Mouse (Mus musculus): ENCODE results near the gene Zbtb9. TPM values are rescaled to one million over a fixed set of nuclear protein-coding genes. Genes with fewer than 3 reads are reported as not detected.

Zbtb9 gene
- polyA plus RNA-seq, 1 experiment = 3.0 TPM

DNA sequence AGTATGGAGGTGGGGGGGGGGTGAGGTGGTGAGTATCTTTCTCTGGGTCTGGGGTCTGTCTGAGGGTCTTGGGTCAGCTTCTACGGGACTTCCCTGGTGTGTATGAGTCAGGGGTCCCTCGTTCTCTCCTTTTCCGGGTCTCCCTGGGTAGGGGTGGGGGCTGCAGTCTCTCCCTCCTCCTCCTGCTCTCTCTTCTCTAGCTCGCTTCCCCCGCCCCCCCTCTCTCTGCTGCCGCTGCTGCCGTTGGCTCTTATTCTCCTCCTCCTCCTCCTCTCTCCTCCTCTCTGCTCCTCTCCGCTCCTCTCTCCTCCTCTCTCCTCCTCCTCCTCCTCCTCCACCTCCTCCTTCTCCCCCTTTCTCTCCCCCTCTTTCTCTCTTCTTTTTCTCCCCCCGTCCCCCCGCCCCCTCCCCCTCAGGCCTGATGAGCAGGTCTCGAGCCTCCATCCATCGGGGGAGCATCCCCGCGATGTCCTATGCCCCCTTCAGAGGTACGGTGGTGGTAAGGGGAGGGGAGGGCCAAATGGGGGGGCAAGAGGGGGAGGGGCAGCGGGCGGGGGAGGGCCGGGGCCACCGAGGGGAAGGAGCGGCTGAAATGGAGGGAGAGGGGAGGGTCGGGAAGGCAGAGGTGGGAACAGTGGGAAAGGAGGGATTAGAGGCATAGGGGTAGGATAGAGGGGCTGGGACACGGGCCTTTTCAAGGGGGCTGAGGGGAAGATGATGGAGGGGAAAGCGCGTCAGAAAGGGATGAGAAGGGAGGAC is 31.8 kb upstream of the Zbtb9 start, which contains the start of gene Syngap1:
Gene Syngap1, plus strand, starts transcription at position 223 of the 759 bp plus-strand sequence.
- Histone ChIP-seq H3K27ac (replicated peaks; ENCODE audit: low read depth, low read length) (peak within 1 kb of the TSS; percentile 72), H3K4me1 (ENCODE audit: control insufficient read depth, insufficient read depth, insufficient read length, low read length) (peaks cover 2% of the 10 kb centered on the region), H3K4me3 (ENCODE audit: insufficient read depth, low read depth, low read length) (peak within 1 kb of the TSS; percentile 55)

DNA sequence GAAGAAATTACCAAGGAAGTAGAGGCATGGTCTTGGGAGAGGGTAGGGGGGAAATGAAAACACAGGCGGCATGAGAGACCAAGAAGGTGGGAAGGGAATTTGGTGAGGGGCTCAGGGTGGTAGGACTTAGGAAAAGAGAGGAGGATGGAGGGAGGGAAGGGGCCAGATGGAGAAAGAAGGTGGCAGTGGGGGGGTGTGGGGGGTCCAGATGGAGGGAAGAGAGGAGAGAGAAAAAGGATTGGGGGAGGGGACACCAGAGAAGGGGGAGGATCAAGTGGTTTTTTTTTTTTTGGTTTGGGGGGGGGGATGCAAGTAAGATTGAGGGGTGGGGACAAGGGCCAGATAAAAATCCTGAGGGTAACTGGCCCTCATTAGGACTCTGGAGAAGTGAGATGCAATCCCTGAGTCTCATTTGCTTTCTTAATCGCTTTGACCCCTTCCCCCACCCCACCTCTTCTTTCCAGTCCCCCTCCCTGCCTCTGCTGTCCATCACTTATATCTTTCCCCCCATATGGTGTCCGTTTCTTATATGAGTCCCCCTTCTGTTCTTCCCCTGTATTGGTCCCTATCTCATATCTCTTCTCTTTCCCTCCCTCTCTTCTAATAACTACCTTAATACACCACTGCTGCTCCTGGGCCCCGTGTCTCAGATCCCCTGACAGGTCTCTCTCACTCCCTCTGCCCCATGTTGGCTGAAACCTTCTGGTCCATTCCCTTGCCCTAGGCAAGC is 31.0 kb upstream of the Zbtb9 start:
- Histone ChIP-seq H3K27ac (replicated peaks; ENCODE audit: low read depth, low read length) (no peak overlapping the region), H3K4me1 (ENCODE audit: control insufficient read depth, insufficient read depth, insufficient read length, low read length) (peaks cover 2% of the 10 kb centered on the region), H3K4me3 (ENCODE audit: insufficient read depth, low read depth, low read length) (no peak overlapping the region)

DNA sequence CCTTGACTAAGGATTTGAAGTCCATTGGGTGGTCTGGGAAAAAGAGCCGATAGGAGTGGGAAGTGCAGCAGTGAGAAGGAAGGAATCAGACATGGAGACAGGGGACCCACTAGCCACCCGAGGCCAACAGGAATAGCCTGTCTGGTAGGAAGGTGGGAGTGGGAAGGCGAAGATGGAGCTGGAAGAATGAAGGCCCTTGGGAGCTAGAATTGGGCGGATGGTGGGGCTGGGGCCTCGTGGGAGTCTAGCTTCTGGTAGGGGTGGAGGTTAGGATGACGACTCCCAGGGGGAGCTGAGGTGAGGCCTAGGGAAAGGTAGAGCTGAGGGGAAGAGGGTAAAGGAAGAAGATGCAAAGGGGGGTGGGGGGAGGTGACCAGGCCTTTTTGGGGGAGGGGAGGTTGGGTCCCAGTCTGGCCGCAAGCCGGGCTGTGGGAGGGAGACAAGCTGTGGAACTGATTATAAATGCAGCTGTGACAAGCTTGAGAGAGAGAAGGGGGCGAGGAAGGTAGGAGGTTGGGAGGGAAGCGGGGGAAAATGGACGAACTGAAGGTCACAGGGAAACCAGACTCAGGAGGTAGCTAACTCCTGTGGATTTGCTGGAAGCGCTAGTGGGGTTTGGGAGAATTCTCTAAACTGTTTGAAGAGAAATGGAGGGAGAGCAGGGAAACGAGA is 27.0 kb upstream of the Zbtb9 start:
- H3K27ac ChIP-seq (replicated peaks; ENCODE audit: low read depth, low read length) = peak overlapping the region; percentile 24; the same call in 1 of the 2 replicates
- H3K4me3 ChIP-seq (ENCODE audit: insufficient read depth, low read depth, low read length) = peak overlapping the region; percentile 59
- no peaks in the 10 kb centered on the region for H3K4me1 ChIP-seq (ENCODE audit: control insufficient read depth, insufficient read depth, insufficient read length, low read length)

DNA sequence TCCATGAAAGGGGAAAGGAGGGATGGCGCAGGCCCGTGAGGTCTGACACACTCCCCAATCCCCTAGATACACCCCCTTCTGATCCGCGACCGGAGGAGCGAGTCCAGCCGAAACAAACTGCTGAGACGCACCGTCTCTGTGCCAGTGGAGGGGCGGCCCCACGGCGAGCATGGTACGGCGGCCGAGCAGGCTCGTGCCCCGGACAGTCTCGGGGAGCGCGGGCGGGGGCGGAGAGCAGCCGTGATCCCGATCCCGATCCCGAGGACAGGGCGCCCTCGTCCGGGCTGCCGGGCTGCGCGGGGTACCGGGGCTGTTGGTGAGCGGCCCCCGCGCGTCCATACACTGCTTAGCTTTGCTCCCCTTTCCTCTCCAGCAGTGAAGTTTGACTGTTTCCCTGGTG is 26.4 kb upstream of the Zbtb9 start:
- H3K4me1 ChIP-seq (ENCODE audit: control insufficient read depth, insufficient read depth, insufficient read length, low read length) = no peaks in the 10 kb centered on the region
- H3K27ac ChIP-seq (replicated peaks; ENCODE audit: low read depth, low read length) = peak overlapping the region; percentile 24; the same call in 1 of the 2 replicates
- H3K4me3 ChIP-seq (ENCODE audit: insufficient read depth, low read depth, low read length) = peak overlapping the region; percentile 59

DNA sequence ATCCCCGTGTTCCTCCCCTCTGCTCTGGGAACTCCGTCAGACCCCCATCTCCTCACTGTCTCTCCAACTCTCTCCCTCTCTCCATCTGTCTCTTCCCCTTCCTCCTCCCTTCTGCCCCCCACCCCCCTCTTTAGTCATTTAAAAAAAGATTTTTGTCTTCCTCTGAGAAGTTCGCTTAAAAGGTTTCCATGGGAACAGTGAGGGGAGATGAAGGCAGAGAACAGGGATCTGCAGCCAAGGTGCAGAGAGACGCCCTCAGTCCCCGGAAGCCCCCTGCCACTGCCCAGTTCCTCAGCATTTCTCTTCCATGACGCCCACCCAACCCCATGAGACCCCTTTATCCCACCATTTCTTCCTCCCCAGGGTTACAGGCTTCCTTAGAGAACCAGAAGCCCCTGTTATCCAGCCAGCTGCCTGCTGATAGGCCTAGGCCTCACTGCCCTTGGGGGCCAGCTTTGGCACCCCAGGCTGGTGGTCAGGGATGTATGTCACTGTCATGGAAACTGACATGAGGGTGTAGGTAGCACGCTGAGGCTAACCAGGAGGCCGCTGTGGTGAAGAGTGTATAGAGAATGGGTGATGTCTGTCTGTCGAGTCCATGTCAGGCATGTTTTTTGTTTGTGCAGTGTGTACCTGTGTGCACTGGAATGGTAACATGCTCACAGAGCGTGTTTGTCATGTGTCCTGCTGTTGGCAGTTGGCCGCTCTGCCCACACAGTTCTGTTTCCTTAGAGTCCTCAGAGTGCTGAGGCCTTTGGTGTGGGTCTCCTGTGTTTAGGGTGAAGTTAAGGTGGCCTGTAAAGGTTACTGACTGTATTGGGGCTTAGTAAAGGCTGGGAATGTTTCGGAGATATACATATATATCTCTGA is 25.5 kb upstream of the Zbtb9 start:
- Histone ChIP-seq H3K27ac (replicated peaks; ENCODE audit: low read depth, low read length) (no peak overlapping the region), H3K4me1 (ENCODE audit: control insufficient read depth, insufficient read depth, insufficient read length, low read length) (no peaks in the 10 kb centered on the region), H3K4me3 (ENCODE audit: insufficient read depth, low read depth, low read length) (no peak overlapping the region; the same call in 1 of the 2 replicates)

DNA sequence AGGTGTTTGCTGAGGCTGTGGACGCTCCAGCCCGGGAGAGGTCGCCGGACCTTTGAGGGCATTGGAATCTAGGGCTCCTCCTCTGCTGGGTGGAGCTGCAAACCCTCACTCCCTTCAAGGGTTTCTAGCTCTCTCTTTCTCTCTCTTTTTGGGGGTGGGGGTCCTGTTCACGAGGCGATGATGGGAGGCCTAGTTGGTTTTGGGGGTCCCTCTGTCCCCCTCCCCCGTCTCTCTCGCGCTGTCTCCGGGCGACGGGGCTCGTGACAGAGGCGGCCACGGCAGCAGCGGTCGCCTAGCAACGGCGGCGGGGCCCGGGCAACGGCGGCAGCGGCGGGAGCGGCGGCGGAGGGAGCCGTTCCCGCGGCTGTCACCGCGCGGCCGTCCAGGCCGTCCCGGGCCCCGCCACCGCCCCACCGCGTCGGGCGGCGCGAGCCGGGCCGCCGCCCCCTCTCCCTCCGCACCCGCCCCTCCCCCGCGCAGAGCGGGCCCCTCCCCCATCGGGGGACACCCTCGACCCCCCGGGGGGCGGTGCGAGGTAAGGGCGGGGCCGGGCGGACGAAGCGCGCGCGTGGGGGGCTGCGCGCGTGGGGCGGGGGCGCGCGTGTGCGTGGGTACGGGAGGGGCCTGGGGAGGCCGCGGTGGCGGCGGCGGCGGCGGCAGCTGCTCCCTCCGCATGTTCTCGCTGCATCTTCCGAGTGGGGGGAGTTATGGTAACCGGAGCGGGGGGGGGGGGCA is 24.5 kb upstream of the Zbtb9 start:
- Histone ChIP-seq H3K27ac (replicated peaks; ENCODE audit: low read depth, low read length) (no peak overlapping the region), H3K4me3 (ENCODE audit: insufficient read depth, low read depth, low read length) (peak overlapping the region; percentile 84), H3K4me1 (ENCODE audit: control insufficient read depth, insufficient read depth, insufficient read length, low read length) (0 out of 2 replicates have a peak, but pooled peaks cover 4% of the 10 kb centered on the region)

DNA sequence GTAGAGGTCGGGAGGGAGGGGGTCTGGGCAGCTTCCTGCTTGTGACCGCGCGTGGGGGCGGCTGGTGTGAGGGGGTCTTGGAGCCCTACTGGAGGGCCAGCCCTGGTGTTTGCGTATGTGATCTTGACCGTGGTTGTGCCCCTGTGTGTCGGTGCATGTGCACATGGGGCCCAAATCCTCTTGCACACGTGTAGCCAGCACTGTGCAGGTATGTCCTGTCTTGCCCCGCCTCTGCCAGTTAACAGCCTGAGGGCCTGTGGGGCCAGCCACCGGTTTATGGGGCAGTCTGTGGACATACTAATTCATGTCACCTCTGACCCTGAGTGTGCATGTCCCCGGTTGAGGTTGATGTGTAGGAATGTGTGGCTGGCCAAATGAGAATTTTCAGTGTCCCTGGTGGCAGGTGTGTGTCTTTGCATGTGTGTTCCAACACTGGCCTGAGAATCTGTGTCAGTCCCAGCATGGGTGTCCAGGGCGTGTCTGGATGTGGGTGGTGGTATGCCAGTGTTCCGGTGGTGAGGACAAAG is 23.9 kb upstream of the Zbtb9 start:
- Histone ChIP-seq H3K4me1 (ENCODE audit: control insufficient read depth, insufficient read depth, insufficient read length, low read length) (0 out of 2 replicates have a peak, but pooled peaks cover 4% of the 10 kb centered on the region), H3K4me3 (ENCODE audit: insufficient read depth, low read depth, low read length) (peak overlapping the region; percentile 30), H3K27ac (replicated peaks; ENCODE audit: low read depth, low read length) (no peak overlapping the region)

DNA sequence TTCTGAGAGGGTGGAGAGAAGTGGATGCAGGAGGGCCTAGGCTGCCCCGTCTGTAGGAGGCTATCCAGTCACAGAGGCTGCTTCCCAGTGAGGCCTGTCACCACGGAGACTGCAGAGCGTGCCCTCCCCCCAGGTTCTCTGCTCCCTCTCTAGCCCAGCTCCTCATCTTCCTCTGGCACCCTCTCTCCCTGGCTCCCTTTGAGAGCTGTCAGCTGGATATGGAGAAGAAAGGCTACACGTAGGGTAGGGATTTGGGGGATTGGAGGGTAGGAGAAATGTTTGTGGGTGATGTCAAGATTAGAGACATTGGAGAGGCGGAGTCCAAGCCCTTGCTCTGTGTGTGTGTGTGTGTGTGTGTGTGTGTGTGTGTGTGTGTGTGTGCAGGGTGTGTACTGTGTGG is 23.1 kb upstream of the Zbtb9 start:
- H3K4me1 ChIP-seq (ENCODE audit: control insufficient read depth, insufficient read depth, insufficient read length, low read length) = 0 out of 2 replicates have a peak, but pooled peaks cover 4% of the 10 kb centered on the region
- H3K4me3 ChIP-seq (ENCODE audit: insufficient read depth, low read depth, low read length) = no peak overlapping the region
- no peak overlapping the region for H3K27ac ChIP-seq (replicated peaks; ENCODE audit: low read depth, low read length)

DNA sequence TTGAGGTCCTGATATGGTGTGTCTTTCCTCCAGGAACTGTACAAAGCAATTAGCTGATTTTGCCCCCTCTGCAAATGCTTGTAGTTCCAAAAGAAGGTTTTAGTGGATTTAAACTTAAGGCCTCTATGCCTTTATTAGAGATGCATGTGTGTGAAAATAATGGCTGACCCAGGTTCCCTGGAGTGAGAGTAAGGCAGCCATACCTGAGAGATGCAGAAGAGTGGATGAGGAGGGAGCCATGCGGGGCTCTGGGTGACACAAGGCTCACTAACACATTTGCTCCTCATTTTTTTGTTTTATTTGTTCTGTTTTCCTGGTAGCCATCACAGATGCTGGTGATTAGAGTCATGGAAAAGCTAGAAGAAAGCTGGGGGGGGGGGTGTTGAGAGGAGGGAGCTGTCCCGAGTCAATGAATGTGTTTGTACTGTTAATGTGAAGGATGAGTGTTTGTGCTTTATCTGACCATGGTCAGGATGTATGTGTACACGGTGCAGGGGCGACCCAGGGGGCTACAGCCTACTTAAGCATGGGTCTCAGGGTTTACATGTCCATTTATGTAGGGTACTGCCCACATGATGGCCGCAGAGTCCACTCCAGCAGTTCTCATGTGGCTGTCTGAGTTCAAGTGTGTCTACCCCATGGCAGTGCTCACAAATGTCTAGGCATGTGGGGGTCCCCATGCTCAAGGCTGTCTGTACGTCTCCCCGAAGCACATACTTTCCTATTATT is 22.2 kb upstream of the Zbtb9 start:
- H3K4me3 ChIP-seq (ENCODE audit: insufficient read depth, low read depth, low read length) = no peak overlapping the region
- 0 out of 2 replicates have a peak, but pooled peaks cover 4% of the 10 kb centered on the region for H3K4me1 ChIP-seq (ENCODE audit: control insufficient read depth, insufficient read depth, insufficient read length, low read length)
- H3K27ac ChIP-seq (replicated peaks; ENCODE audit: low read depth, low read length) = no peak overlapping the region

DNA sequence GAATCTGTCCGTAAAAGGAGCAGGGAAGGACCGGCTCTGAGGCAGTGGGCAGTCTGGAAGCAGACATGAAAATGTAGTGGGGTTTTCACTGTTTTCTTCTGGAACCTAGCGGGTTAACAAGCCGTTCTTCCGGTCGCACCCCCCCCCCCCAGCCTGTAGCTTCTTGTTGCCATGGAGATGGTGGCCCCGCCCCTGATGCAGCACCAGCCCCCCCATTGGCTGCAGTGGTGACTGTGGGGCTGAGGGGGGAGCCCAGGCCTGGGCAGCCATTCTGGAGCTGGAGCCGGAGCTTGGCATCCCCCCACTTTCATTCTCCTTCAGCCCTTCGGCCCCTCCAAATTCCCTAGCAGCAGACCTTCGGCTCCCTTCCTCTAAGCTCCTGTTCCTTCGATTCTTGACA is 21.6 kb upstream of the Zbtb9 start:
- H3K27ac ChIP-seq (replicated peaks; ENCODE audit: low read depth, low read length) = no peak overlapping the region
- peak overlapping the region; percentile 29; the same call in 1 of the 2 replicates for H3K4me3 ChIP-seq (ENCODE audit: insufficient read depth, low read depth, low read length)

DNA sequence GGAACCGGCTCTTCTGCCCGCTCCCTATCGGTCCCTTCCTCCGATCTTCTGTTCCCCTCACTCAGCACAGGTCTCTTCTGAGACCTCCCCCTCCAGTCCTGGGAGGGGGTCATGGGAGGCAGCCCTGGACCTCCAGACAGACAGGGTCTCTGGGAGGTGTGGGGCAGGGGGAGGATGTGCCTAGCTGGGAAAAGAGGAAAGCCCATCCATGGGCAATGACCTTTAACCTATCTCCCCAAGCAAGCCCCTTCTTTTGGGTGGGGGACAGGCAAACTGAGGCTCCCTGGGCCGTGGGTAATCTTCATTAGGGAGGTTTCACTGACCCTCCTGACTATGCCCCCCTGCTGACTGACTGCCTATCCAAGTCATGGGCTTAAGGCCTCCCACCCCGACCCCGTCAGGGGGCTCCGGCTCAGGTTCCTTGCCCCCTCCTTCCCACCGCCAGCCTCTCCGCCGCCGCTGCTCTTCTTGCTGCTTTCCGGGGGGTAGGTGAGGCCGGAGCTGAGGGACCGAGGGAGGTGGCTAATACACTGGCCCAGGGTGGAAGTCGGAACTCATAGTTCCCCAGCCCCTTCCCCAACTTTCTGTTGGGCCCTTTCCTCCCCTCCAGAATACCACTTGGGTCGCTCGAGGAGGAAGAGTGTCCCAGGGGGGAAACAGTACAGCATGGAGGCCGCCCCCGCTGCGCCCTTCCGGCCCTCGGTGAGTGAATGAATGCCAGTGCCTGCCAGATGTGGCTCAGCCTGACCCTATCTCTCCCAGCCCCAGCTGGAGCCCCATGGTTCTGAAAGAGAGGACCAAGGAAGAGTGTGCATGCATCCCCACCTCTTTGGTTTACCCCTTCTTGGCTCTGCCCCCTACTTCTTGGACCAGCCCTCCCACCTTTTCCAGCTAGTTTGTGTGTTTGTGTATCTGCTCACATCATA is 20.8 kb upstream of the Zbtb9 start:
- Histone ChIP-seq H3K27ac (replicated peaks; ENCODE audit: low read depth, low read length) (no peak overlapping the region), H3K4me1 (ENCODE audit: control insufficient read depth, insufficient read depth, insufficient read length, low read length) (0 out of 2 replicates have a peak, but pooled peaks cover 4% of the 10 kb centered on the region)

More for the DNA sequence above, 21.6 kb upstream of the Zbtb9 start:
- 0 out of 2 replicates have a peak, but pooled peaks cover 4% of the 10 kb centered on the region for H3K4me1 ChIP-seq (ENCODE audit: control insufficient read depth, insufficient read depth, insufficient read length, low read length)

DNA sequence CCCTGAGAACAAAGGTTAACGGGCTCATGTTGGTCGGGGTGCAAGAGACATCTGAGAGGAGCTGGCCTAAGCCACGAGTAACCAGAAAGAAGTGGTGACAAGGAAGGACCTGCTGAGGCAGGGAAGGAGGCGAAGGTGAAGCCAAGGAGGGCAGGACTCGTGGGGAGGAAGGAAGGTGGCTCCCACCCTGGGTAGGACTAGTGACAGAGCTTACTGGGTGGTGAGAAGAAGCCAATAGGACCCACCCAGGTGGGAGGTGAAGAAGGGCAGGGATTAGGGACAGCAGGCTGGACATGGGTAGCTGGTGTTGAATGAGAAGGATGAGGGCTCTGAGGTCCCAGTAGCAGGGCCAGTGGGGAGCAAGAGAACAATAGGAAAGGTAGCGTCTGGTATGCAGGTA is 19.8 kb upstream of the Zbtb9 start:
- H3K27ac ChIP-seq (replicated peaks; ENCODE audit: low read depth, low read length) = no peak overlapping the region
- H3K4me3 ChIP-seq (ENCODE audit: insufficient read depth, low read depth, low read length) = no peak overlapping the region
- H3K4me1 ChIP-seq (ENCODE audit: control insufficient read depth, insufficient read depth, insufficient read length, low read length) = 0 out of 2 replicates have a peak, but pooled peaks cover 4% of the 10 kb centered on the region

More for the DNA sequence above, 20.8 kb upstream of the Zbtb9 start:
- peak overlapping the region; percentile 19; the same call in 1 of the 2 replicates for H3K4me3 ChIP-seq (ENCODE audit: insufficient read depth, low read depth, low read length)
